Mouse (Mus musculus) granulocyte monocyte progenitor cell, adult 5-6 weeks (primary cell): ENCODE data around the gene Lrrc28. TPM values are rescaled to one million over a fixed set of nuclear protein-coding genes. Genes with fewer than 3 reads are reported as not detected.
A peak's percentile ranks its signal among the peaks of the same experiment; 100 is the strongest.
"Not testable (repeated sequence)": the region's sequence is repeated elsewhere in the genome, so short reads cannot be mapped to it uniquely, and the experiment has no call there.

Experiments
- ATAC-seq: replicated peaks from 2 replicates; pipeline ENCODE4 v1.8.0; 2016; ENCODE audit warnings: mild to moderate bottlenecking, moderate TSS enrichment, inconsistent platforms; ENCODE audit not compliant: poor library complexity, severe bottlenecking
- total RNA-seq, 2 experiments: library from RNA; stranded (forward) in 1 of 2; stranded (reverse) in 1 of 2; fragments of 200-712, 200-1000 nt in 1 of 2; fragments of >200 nt in 1 of 2; fragmentation: Nextera tagmentation in 1 of 2; gene quantifications; 2 replicates each; pipeline ENCODE4 v1.2.3; 2014 to 2017

Lrrc28 gene
- total RNA-seq, 2 experiments from 2014 or later, result 16.6 to 17.9 TPM

DNA sequence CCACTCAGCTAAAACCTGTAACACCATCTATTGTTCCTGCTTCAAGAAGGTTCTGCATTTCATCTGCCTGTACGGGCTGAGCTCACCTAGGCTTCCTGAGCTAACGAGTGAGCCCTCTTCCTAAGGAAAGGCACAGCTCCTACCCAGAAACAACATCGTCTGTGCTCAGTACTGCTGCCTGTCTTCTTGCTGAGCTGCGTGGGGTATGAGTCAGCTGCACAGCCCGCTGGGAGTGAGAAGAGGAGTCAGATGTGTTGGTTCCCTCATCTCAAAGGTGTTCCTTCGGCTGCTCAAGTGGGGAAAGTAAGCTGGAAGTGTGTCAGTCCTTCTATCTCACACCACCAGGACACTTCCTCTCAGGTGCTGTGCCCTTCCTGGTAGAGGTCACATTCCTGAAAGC, 101.4 kb downstream of the Lrrc28 start:
- ATAC-seq, result no peak

DNA sequence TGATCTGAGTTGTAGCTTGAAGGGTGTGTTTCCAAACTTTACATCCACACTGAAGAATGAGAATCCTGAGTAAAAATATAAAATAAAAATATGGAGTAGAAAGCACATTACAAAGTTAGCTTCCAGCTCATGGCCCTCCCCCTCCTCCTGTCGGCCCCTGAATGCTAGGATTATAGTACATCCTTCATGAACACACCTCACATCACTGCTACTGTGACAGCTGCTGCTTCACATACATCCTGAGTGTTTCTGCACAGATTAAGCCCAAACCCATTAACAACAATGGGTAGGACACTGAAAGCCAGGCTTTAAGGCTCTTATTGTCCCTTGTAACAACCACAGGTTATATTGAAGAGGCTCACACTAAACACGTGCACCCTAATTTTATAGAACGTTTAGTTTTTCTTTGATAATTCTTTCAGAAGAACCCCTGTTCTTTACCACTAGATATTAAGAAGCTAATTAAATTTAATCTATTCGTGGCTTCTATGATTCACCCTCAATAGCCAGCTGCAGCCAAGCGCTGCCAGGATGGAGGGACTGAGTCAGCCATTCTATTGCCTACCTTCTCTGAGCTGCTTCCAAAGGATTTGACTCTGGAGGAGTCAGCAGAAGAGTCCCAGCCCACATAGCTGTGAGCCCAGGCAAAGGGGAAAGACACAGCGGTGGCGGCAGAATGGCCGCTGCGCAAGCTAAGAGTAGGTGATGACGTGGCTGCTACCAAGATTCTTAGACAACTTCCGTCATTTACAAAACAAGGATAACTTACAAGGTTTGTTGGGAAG, 108.3 kb downstream of the Lrrc28 start:
- ATAC-seq, result no peak

DNA sequence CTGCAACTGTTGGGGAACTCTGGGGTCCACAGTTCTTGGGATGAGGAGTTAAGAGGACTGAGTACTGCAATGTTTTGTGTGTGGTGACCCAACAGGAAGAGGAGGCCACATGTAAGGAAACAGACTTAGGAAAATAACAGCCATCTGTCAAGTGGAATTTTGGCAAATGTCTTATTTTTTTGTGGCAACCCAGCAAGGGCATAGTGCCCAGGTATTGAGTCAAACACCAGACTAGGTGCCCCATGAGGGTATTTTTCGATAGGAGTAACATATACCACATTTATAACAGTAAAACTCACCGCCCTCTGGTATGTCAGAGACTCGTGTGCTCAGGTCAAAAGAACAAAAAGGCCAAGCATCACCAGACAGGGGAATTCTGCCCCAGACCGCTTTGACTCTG, 109.1 kb downstream of the Lrrc28 start:
- ATAC-seq, result no peak

DNA sequence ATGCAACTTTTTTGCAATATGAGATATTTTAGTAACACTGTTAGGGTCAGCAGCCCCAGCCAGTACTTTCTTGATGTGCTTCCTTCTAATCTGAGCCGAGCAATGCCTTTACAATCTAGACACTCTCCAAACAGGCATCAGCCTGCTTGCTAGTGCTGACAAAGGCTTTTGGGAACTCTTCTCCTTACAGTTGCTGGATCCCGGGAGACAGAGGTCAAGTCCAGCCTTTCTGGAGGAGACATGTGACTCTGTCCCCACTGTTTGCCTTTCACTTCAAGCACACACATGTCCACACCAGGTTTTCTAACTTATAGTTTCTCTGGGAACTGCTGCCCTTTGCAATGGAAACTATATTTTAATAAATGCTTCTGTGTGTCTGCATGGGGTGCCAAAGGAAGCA, 114.1 kb downstream of the Lrrc28 start:
- ATAC-seq, result no peak

DNA sequence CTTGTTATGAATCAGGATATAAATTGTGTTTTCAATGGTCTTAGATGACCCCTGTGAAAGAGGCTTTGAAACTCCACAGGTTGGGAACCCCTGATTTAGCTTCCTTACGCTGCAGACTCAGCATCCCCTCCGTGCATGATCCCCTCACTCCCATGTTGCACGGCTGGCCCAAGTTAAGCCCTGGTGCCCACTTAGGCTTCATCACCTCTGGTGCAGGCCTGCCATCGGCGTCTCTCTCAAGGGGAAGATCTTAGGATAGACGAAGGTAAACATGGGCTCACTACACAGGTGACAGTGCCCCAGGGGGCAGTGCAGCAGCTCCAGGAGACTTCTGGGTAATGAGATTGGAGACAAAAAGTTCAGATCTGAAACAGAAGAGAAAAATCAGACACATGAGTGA, 115.7 kb downstream of the Lrrc28 start:
- ATAC-seq, result no peak

DNA sequence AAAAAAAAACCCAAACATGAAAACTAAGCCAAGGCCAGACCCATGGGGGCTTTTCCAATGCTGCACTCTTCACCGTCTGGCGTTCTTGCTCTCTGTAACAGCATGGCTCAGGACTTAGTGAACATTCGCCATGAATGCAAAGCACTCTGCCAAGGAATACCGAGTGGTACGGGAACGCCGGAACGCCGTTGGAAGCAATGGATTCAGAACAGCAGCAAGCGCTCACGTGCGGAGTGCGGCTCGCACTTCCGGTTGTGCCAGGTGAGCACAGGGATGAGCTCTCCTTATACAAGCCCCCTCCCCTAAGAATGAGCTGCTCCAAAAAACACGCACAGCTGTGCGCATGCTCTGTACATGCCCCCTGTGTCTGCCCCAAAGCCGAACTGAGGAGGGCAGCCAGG, 116.2 kb downstream of the Lrrc28 start:
- ATAC-seq, result no peak

DNA sequence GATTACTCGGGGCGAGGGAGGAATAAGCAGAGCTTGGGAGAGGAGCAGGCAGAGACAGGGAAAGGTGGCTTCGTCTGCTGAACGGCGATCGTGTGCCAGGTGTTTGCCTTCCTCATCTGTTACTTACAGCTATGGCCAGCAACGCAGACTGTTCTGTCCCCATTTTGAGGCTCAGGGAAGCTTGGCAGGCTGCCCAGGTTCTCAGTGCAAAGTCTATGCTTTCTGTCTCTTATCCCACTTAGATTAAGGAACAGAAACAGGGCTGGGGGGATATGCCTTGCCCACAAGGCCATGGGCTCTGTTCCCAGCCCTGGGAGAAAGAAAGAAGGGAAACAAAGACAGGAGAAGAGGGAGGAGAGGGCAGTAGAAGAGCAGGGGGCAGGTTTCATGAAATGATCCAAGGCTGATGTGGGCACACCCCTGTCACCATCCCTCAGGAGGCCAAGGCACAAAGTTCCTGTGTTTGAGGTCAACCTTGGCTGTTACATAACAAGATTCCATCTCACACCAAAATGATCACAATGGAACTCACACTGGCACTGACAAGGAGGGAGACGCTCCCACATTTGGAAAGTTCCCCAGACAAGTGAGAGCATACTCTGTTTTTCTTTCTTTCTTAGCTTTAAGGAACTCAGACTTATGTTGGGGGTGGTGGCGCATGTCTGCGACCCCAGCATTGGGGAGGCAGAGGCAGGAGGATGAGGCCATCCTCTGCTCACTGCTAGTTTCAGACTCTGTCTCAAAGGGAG, 116.8 kb downstream of the Lrrc28 start:
- ATAC-seq, result peak; percentile 69

DNA sequence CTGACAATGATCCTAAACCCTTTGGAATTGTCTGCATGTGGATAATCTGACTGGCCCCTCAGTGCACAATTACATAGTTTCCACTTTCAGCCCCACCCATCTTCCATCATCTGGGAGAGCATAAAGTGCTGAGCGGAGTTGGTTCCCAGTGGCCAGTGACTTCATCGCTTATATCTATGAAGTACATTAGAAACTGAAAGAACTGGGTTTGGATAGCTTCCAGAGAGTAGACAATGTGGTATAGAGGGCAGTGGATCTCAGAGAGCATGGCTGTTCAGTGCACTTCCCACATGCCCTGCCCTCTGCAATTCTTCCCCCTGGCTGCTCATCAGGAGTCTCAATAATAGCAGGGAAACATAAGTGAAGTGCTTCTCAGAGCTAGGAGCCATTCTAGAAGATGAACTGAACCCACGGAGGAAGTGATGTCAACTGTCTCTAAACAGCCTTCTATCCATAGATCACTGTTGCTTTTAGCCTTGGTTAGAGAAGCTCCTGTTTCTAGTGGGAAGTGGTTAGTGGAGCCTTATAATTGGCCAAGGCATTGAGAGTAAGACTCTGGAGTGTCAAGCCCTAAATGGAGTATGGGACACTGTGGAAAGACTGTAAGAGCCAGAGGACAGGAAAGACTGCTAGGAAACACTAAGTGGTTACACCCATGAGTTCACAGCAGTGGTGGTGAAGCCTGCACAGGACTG, 119.0 kb downstream of the Lrrc28 start:
- peak; percentile 54 for ATAC-seq

DNA sequence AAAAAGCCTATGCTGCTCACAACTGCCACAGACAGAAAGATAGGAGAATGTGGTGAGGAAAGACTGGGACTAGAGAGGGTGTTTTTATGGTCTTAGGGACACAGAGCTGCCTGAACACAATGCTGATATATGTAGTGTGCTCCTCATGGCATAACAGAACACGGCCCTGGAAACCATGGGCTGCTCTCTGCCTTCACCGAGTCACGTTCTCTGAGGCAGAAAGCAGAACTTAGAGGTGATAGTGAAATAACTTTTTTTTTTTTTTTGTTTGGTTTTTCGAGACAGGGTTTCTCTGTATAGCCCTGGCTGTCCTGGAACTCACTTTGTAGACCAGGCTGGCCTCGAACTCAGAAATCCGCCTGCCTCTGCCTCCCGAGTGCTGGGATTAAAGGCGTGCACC, 121.0 kb downstream of the Lrrc28 start:
- ATAC-seq, result not testable (repeated sequence)

DNA sequence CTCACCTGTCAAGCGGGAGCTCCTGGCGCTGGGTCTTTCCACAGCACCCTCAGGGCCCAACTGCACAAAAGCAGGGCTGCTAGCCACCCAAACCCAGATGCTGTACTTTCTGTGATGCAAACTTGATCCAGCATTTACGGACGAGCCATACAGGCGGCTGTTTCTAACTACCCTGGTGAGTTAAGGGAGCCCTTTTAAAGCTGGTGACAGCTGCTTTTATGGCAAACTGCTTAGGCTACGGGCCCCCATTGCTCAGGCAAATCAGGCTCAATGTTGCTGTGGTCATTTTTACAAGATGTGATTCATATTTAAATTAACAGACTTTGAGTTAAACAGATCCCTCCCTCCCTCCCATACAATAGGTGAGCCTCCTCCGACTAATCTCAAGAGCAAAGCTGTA, 121.7 kb downstream of the Lrrc28 start:
- no peak for ATAC-seq

DNA sequence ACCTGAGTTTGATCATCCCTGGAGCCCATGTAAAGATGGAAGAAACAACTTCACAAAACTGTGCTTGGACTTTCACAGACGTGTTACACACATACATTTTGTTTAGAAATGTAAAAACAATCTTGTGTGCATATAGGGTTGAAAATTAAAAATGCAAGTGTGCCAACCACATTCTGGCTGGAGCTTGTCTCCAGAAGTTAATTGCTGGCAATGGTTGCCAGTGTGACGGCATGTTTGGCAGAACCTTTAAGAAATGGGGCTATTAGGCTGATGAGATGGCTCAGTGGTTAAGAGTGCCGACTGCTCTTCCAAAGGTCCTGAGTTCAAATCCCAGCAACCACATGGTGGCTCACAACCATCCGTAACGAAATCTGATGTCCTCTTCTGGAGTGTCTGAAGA, 123.3 kb downstream of the Lrrc28 start:
- not testable (repeated sequence) for ATAC-seq

DNA sequence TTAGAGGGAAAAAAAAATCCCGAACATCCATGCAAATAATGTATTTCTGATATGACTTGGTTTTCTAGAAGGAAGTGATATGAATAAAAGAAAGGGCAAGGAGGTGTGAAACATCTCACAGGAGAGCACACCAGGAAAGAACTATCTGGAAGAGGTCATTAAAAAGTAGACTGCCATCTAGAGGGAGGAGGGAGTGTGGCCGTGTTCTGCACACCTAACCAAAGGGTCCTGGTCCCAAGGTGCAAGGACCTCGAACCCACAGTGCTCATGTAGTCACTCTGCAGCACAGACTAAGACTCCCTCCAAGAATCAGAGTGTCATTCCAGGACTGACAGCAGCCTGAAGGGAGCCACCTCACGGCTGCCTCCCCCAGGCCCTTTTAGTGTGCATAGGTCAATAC, 124.1 kb downstream of the Lrrc28 start:
- no peak for ATAC-seq

DNA sequence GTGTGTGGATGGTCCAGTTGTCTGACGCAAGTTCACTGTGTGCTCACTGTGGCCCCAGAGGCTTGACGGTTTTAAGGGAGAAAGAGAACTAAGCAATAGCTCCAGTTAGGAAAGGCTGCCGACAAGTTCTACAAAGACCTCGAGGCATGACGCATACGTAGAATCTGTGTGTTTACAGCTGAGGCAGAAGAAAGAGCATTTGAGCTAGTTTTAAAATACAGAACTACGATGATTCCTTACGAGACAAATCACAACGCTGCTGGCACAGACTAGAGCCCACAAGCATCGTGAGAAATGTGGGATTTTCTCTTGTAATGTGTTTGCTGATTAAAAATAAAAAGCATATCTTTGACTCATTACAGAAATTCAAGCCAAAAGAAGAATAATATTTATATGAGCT, 125.1 kb downstream of the Lrrc28 start:
- no peak for ATAC-seq

DNA sequence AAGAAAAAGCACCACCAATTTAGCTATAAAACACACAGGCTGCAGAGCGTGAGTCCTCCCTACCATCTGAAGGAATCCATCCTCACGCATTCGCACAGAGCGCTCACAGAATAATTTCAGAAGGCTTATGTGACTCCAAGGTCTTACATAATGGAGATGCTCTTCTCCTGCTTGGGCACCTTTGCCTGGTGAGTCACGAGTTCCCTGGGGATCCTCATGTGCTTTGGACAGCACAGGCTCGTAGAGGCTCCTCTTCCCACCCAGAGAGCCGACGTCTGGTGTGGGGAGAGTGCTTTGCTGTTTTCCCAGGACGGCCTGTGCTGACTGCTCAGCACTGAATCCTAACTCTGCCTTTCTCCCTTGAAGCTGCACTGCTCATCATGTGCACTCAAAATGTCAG, 129.4 kb downstream of the Lrrc28 start:
- no peak for ATAC-seq

DNA sequence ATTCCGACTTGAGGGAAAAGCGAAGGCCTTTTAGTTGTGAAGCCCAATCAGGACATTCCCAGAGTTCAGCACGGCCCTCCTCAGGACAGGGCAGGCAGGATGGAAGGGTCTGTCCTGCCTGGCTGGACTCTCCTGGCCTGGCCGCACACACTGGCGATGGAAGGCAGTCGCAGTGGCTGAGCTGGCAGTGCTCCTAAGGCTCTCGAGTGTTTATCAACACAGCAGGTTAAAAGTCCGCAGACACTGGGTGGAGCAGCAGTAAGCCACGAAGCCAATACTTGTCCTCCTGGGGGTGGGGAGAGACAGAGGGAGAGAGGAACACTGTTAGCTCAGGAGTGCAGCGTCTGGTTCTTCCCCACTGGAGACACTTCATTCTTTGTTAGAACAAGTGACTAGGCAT, 130.2 kb downstream of the Lrrc28 start:
- no peak for ATAC-seq

DNA sequence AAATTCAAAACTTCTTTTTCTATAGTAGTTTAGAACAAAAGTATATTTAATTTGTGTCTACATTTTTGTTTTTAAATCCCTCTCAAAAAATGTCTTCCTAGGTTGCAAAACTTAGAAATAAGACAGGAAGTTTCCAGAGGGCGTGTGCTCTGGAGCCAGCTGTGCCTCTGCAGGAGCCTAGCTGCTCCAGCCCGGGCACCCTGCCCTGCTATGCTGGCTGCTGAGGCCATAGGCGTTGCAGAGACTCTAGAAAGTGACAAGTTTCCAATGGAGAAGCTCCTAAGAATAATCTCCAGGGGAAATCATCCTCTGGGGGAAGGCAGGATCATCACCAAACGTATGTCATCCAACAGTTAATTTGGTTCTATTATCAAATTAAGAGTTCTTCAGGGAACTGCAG, 130.7 kb downstream of the Lrrc28 start:
- no peak for ATAC-seq

DNA sequence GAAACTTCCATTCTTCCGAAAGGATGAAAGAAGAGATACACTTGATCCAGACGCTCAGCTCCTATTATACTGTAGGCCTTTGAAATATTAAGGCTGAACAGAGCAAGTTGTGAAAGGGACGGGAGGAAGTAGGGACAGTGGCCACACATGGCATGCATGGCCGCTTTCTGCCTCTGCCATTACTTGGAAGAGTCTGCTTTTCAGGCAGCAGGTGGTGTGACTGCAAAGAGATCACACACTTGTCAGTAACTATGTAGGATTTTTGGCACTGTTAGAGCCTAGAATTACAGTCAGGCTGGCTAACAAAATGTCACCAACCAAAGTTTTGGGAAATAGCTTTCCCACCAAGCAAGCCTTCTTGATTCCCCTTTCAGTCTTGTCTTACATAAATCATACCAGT, 131.4 kb downstream of the Lrrc28 start:
- no peak for ATAC-seq

DNA sequence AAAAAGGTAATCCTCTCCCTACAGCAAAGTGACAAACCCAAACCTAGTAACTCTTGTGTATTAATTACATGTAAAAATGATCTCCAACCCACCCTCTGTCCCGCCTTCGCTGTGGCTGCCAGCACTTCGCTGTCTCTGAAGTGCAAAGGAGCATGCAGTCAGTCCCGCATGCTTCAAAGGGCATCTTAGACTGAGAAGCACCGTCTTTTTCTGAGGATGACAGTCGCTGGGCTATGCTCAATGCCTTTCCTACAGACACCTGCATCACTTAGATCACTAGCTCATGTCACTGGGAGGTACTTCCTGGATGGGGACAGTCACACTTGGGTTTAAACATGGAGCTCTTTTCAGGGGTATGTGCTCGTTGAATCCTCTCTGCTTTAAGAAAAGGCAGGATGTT, 133.5 kb downstream of the Lrrc28 start:
- ATAC-seq, result no peak

DNA sequence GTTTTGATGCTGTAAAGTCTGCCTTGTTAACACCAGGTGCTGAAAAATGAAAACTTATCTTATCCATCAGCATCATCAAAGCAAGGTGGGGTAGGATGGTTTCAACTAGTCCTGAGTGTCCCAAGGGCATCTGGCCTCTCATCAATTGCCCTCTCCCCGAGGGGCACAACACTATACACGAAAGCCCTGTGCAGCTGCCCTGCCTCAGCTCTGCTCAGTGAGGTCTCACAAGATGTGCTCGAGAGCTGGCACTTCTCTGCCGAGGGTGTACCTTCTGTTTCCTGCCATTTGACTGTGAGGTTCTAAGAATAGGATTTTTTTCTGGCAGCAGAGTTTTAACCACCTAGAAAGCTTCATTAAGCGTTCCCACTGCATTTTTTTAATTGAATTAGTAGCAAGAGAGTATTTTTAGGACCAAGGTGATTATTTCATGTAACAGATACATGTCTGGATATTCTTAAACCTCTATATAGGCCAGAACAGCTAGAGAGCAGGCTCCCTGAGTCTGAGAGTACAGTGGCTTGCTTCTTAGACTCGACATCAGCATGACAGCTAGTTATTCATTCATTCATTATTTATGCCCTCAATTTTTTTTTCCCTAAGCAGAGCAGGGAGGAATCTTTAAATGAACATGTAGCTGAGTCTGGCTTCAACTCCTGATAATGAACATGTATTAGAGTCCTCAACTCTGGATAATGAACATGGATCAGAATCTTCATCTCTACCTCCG, 141.6 kb downstream of the Lrrc28 start:
- no peak for ATAC-seq

DNA sequence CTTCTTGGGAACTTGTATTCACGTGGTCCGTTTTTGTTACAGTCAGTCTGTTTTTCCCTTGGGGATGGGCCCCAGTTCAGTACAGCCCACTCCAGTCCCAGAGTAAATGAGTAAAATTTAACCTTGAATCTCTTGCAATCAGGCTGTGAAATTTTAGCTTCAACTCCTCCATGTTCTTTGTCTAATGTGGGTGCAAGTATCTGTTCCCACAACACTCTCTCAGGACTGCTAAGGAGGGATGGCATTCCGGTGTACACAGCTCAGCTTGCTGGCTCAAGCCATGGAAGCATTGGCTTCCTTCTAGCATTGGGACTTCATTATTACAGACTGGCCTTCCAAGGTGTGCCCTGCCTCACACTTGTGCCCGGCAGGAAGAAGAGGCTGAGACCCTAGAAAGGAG, 142.4 kb downstream of the Lrrc28 start:
- ATAC-seq, result no peak

DNA sequence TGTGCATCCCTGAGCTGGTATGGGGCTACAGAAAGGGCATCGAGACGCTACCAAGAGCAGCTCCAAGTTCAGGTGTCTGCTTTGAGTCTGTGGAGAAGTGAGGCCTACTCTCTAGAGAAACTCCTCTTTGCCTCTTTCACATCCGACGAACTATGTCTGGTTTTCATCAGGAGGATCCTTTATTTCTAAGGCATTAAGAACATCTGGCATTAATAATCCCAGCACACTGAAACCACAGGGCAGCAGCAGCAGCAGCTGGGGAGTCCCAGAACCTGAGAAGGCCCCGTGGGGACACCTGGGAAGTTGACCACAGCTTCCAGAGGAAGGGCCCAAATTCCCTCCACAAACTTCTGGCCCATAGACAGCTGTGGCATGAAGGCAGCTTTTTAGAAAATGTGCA, 144.2 kb downstream of the Lrrc28 start:
- ATAC-seq, result no peak
